14 mouse cellular contexts compared by ENCODE assay signal in the genomic region with DNA sequence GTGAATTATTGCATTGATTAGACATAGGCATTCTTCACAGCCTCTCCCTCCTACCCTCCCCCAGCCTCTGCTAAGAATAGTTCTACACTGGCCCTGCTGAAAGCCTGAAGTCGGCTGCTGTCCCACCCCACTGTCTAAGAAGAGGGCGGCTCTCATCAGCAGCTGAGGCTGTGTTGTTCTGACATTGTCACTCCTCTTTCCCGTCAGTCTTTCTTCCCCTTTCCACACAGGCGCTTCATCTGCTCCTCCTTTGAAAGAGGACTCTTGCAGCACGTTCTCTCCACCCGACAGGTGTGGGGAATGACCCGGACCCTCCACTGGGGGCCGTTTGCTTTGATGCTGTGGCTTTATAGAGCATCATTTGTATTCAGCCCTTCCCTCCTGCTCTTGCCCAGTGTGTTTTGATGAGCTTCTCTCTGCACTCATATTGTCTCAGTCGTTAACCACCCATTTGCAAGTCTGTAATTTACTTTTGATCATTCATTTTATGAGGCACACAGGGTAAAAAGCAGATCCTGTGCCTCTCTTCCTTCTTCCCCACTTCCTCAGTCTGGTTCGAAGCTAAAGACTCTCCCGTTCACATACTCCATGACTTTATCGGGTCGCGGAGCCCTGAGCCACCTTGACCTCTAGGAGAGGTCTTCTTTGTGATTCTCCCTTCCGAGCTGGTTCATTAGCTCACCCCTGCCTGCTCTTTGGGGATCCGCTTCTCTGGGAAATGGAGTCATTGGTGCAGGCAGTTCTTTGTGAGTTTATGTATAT.
DNase-seq lines count a peak whose midpoint lies in the region; ATAC-seq and TF ChIP-seq lines count a peak whose summit lies in the region.
"Had no signal": no experiment of that assay in that cellular context is flagged by ENCODE, and none has a peak within 500 bp of the region (broad histone marks: within the 10 kb centered on the region; RNA-seq: fewer than 3 reads in every experiment).

No protein-coding gene starts in this region.

- no peaks in the 10 kb centered on the region for H3K27me3 ChIP-seq in kidney, postnatal 0 days (ENCODE audit: insufficient read depth, low read length)
- no peaks in the 10 kb centered on the region for H3K27me3 ChIP-seq in kidney, embryonic 14.5 days (ENCODE audit: control insufficient read depth, insufficient read depth, low read length)
- H3K27me3 ChIP-seq in embryonic facial prominence, embryonic 14.5 days (replicated peaks; ENCODE audit: control insufficient read depth, insufficient read depth, low read length) = no peaks in the 10 kb centered on the region
- H3K27me3 ChIP-seq in hindbrain, postnatal 0 days (ENCODE audit: insufficient read depth, low read length) = no peaks in the 10 kb centered on the region

- intact Hi-C loops in gastrocnemius, postnatal 14 days (cut with DNase I; ENCODE audit: low total_unique reads) = no loop called here

- H3K9me3 ChIP-seq in kidney, postnatal 0 days (replicated peaks; ENCODE audit: low read length) = no peaks in the 10 kb centered on the region
- no peaks in the 10 kb centered on the region for H3K9me3 ChIP-seq in kidney, embryonic 14.5 days (ENCODE audit: control insufficient read depth, low read length)
- H3K9me3 ChIP-seq in embryonic facial prominence, embryonic 14.5 days (ENCODE audit: control insufficient read depth, low read length) = no peaks in the 10 kb centered on the region
- no peaks in the 10 kb centered on the region for H3K9me3 ChIP-seq in hindbrain, postnatal 0 days (ENCODE audit: low read length)
- H3K9me3 ChIP-seq: limb, embryonic 13.5 days had no signal

- H3K4me2 ChIP-seq in kidney, postnatal 0 days (ENCODE audit: low read length) = no peak overlapping the region
- no peak overlapping the region for H3K4me2 ChIP-seq in kidney, embryonic 14.5 days (replicated peaks; ENCODE audit: low read depth, low read length)
- no peak overlapping the region for H3K4me2 ChIP-seq in embryonic facial prominence, embryonic 14.5 days (ENCODE audit: low read depth, low read length)
- peak overlapping the region; percentile 11 for H3K4me2 ChIP-seq in hindbrain, postnatal 0 days (ENCODE audit: low read depth, low read length)
- H3K4me2 ChIP-seq: limb, embryonic 13.5 days had no signal

- H3K27ac ChIP-seq in kidney, postnatal 0 days = no peak overlapping the region
- H3K27ac ChIP-seq in kidney, embryonic 14.5 days (ENCODE audit: low read depth, low read length) = no peak overlapping the region
- no peak overlapping the region for H3K27ac ChIP-seq in embryonic facial prominence, embryonic 14.5 days (replicated peaks; ENCODE audit: low read depth, low read length)
- H3K27ac ChIP-seq in hindbrain, postnatal 0 days = 0 out of 2 replicates have a peak overlapping the region, but pooled peaks have one; percentile 4
- H3K27ac ChIP-seq: limb, embryonic 13.5 days had no signal

- TF ChIP-seq CTCF in kidney, postnatal 0 days (IDR thresholded peaks at IDR 0.05; ENCODE audit: low read depth) = no peak
- no peak for TF ChIP-seq CTCF in hindbrain, postnatal 0 days (IDR thresholded peaks at IDR 0.05; ENCODE audit: low read depth)

- no peak for ATAC-seq in kidney, postnatal 0 days (replicated peaks; ENCODE audit: low FRiP score, low read depth)
- ATAC-seq in kidney, embryonic 14.5 days (ENCODE audit: low FRiP score, low TSS enrichment) = no peak
- ATAC-seq in embryonic facial prominence, embryonic 14.5 days (ENCODE audit: low read depth) = peak; percentile 53; the same call in 1 of the 2 replicates
- ATAC-seq in hindbrain, postnatal 0 days = 0 out of 2 replicates have a peak, but pooled peaks have one; percentile 55

- no peaks in the 10 kb centered on the region for H3K4me1 ChIP-seq in kidney, postnatal 0 days (replicated peaks; ENCODE audit: insufficient read depth, low read length)
- H3K4me1 ChIP-seq in kidney, embryonic 14.5 days (ENCODE audit: control insufficient read depth, insufficient read depth, low read length) = no peaks in the 10 kb centered on the region
- no peaks in the 10 kb centered on the region for H3K4me1 ChIP-seq in embryonic facial prominence, embryonic 14.5 days (ENCODE audit: control insufficient read depth, insufficient read depth, low read length)
- H3K4me1 ChIP-seq in hindbrain, postnatal 0 days (ENCODE audit: insufficient read depth, low read length) = peaks cover 4% of the 10 kb centered on the region; the same call in 1 of the 2 replicates

- H3K4me3 ChIP-seq in kidney, postnatal 0 days (replicated peaks; ENCODE audit: low read depth, low read length) = no peak overlapping the region
- H3K4me3 ChIP-seq in kidney, embryonic 14.5 days (ENCODE audit: low read length) = no peak overlapping the region
- no peak overlapping the region for H3K4me3 ChIP-seq in embryonic facial prominence, embryonic 14.5 days (ENCODE audit: low read depth, low read length)
- H3K4me3 ChIP-seq in hindbrain, postnatal 0 days (ENCODE audit: low read length) = no peak overlapping the region
- H3K4me3 ChIP-seq: limb, embryonic 13.5 days had no signal

- no peak overlapping the region for H3K9ac ChIP-seq in kidney, postnatal 0 days (ENCODE audit: low read depth, low read length)
- no peak overlapping the region for H3K9ac ChIP-seq in kidney, embryonic 14.5 days (ENCODE audit: low read depth, low read length)
- H3K9ac ChIP-seq in embryonic facial prominence, embryonic 14.5 days (ENCODE audit: low read depth, low read length) = no peak overlapping the region
- H3K9ac ChIP-seq in hindbrain, postnatal 0 days (replicated peaks; ENCODE audit: low read length) = no peak overlapping the region
- H3K9ac ChIP-seq: limb, embryonic 13.5 days had no signal

- WGBS in kidney, postnatal 0 days = 12% methylated on average over 16 of the region's 16 CpGs
- WGBS in kidney, embryonic 14.5 days = 12% methylated on average over 16 of the region's 16 CpGs
- 41% methylated on average over 16 of the region's 16 CpGs for WGBS in embryonic facial prominence, embryonic 14.5 days
- WGBS in hindbrain, postnatal 0 days = 19% methylated on average over 16 of the region's 16 CpGs

- H3K36me3 ChIP-seq in kidney, postnatal 0 days (ENCODE audit: insufficient read depth, low read length) = no peaks in the 10 kb centered on the region
- H3K36me3 ChIP-seq in kidney, embryonic 14.5 days (ENCODE audit: control insufficient read depth, insufficient read depth, low read length) = no peaks in the 10 kb centered on the region
- H3K36me3 ChIP-seq in embryonic facial prominence, embryonic 14.5 days (ENCODE audit: control insufficient read depth, insufficient read depth, low read length) = no peaks in the 10 kb centered on the region
- H3K36me3 ChIP-seq in hindbrain, postnatal 0 days (ENCODE audit: insufficient read depth, low read length) = no peaks in the 10 kb centered on the region
- H3K36me3 ChIP-seq: G1E; limb, embryonic 13.5 days had no signal

- DNase-seq in kidney, postnatal 0 days (ENCODE audit: low spot score) = peak; percentile 14
- peak; percentile 14 for DNase-seq in embryonic facial prominence, embryonic 14.5 days (ENCODE audit: low spot score)
- DNase-seq in hindbrain, postnatal 0 days (ENCODE audit: low spot score) = peak; percentile 26
- DNase-seq in retina, embryonic 14.5 days (ENCODE audit: low spot score) = peak; percentile 50
- DNase-seq in ovary, postnatal 10 days (ENCODE audit: low spot score) = no peak
- no peak for DNase-seq in layer of hippocampus, adult 11-12 months (ENCODE audit: low spot score)
- DNase-seq in gastrocnemius, postnatal 14 days = no peak
- DNase-seq: adrenal gland, postnatal 14 days; gastrocnemius, postnatal 10 days; kidney, adult 8-10 months; lung, postnatal 10 days had no signal

Comparison
In these comparisons a context has a peak if more than half of its experiments do, and no peak if none do; other contexts are left out.
1. ATAC-seq: peak in embryonic facial prominence, embryonic 14.5 days (single experiment) and hindbrain, postnatal 0 days (single experiment); none in kidney, postnatal 0 days (single experiment) and kidney, embryonic 14.5 days (single experiment).
2. DNase-seq: peak in kidney, postnatal 0 days (single experiment), embryonic facial prominence, embryonic 14.5 days (single experiment), hindbrain, postnatal 0 days (single experiment) and retina, embryonic 14.5 days (single experiment); none in ovary, postnatal 10 days (single experiment), layer of hippocampus, adult 11-12 months (single experiment) and gastrocnemius, postnatal 14 days (single experiment).